Mouse (Mus musculus) stomach, embryonic 15.5 days (tissue): ENCODE results near the gene Mmp24. TPM values are rescaled to one million over a fixed set of nuclear protein-coding genes. Genes with fewer than 3 reads are reported as not detected.

ENCODE experiments used
- ATAC-seq: fragments of 200-750 bp; cut with Nextera tagmentation; 2 replicates; pipeline ENCODE4 v1.8.0; 2017; ENCODE audit warnings: low read depth, moderate number of reproducible peaks, moderate TSS enrichment; ENCODE audit not compliant: insufficient read depth, low FRiP score
- H3K27ac ChIP-seq: fragments of 300-500 bp; sonication (generic); 2 replicates; pipeline ENCODE4 v1.5.1; 2015; ENCODE audit warnings: mild to moderate bottlenecking, inconsistent platforms
- H3K27me3 ChIP-seq: fragments of 300-500 bp; sonication (generic); replicated peaks from 2 replicates; pipeline ENCODE4 v1.6.1; 2015; ENCODE audit warnings: inconsistent platforms
- H3K36me3 ChIP-seq: fragments of 300-500 bp; sonication (generic); 2 replicates; pipeline ENCODE4 v1.6.1; 2015; ENCODE audit warnings: inconsistent platforms
- H3K4me1 ChIP-seq: fragments of 300-500 bp; sonication (generic); 2 replicates; pipeline ENCODE4 v1.6.1; 2015; ENCODE audit warnings: inconsistent platforms
- H3K4me2 ChIP-seq: fragments of 300-500 bp; sonication (generic); 2 replicates; pipeline ENCODE4 v1.6.1; 2015; ENCODE audit warnings: mild to moderate bottlenecking, inconsistent platforms
- H3K4me3 ChIP-seq: fragments of 300-500 bp; sonication (generic); replicated peaks from 2 replicates; pipeline ENCODE4 v1.5.1; 2015; ENCODE audit warnings: inconsistent platforms
- H3K9ac ChIP-seq: fragments of 300-500 bp; sonication (generic); 2 replicates; pipeline ENCODE4 v1.6.1; 2015; ENCODE audit warnings: inconsistent platforms
- H3K9me3 ChIP-seq: fragments of 300-500 bp; sonication (generic); 2 replicates; pipeline ENCODE4 v1.6.1; 2016; ENCODE audit warnings: inconsistent platforms
- WGBS: fragments of 180-500 bp; shearing (Covaris S2); methylation state at CpG from one replicate; pipeline ENCODE4 v1.1.7; 2015; 5-methylcytosine and 5-hydroxymethylcytosine counted together
- polyA plus RNA-seq: library from polyadenylated mRNA; unstranded; fragments of >200 nt; fragmentation: Nextera tagmentation; extraction: Ambion mirVana; gene quantifications from 2 replicates; pipeline ENCODE4 v1.2.1, GENCODE M21; 2015

Mmp24 gene
- polyA plus RNA-seq, 1 experiment from 2014 or later: 0.32 TPM

DNA sequence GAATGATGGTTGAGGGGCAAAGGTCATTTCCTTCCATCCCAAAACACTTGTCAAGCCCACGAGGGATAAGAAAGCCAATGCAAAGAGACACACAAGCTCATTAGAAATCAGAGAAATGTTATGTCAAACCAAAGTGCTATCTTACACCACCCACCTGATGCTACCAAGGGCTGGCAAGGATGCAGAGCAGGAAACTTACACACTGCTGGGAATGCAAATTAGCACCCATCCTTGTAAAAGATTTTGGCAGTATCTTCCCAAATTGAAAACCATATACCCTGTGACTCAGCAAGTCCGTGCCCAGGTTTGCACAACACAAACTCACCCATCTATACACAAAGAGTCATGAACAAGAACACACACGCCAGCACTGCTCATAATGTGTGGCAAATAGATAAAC is 29.7 kb upstream of the Mmp24 start:
- Histone ChIP-seq H3K27me3 (no peaks in the 10 kb centered on the region), H3K4me2 (no peak overlapping the region), H3K4me3 (no peak overlapping the region), H3K36me3 (no peaks in the 10 kb centered on the region), H3K9me3 (no peaks in the 10 kb centered on the region), H3K9ac (no peak overlapping the region), H3K4me1 (peaks cover 11% of the 10 kb centered on the region), H3K27ac (no peak overlapping the region)
- WGBS: 48% methylated on average over 3 of the region's 3 CpGs
- no peak for ATAC-seq

- Histone ChIP-seq H3K27ac (no peak overlapping the region), H3K9me3 (no peaks in the 10 kb centered on the region), H3K27me3 (no peaks in the 10 kb centered on the region), H3K4me2 (no peak overlapping the region), H3K36me3 (no peaks in the 10 kb centered on the region), H3K4me1 (peaks cover 5% of the 10 kb centered on the region), H3K4me3 (no peak overlapping the region), H3K9ac (no peak overlapping the region)
- no peak for ATAC-seq
- 87% methylated on average over 4 of the region's 4 CpGs for WGBS
These were observed 25.7 kb upstream of the Mmp24 start for GRCm38 (mm10) chr2:155749394-155749793.

DNA sequence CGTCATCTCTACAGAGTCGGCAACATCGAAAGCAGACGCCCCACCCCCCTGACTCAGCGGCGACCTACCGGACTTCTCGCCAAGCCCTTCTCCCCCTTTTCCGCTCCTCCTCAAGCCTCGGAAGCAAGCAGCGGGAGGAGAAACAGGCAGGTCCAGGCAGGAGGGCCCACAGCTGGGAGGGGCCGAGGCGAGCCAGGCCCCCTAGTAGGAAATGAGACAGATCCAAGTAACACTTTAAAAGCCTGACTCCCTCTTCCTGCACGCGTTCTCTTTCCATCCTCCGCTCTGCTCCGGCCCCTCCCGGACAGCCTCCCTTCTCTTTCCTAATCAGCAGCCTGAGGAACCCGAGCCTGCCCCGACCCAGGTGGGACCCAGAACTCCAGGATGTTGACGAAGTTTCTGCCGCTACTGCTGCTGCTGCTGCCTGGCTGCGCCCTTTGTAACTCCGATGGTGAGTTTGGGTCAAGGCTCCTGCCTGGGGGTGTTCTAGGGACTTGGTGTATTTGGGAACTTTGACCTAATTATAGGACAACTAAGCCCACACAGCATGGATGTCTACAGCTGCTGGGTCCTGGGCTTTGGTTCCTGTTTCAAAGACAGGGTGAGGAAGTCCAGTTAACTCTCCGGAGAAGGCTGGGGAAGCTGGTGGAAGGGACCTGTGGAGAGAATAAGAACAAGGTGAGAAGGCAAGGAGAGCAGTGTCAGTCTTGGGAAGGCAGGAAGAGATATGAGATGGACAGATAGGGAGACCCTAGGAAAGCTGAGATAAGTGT is 23.9 kb upstream of the Mmp24 start, which contains the start of gene Procr:
Procr (plus strand) TSS at position 104 of the 773 bp plus-strand sequence.
- Histone ChIP-seq H3K27ac (0 out of 2 replicates have a peak within 1 kb of the TSS, but pooled peaks have one; percentile 5), H3K4me2 (peak within 1 kb of the TSS; percentile 59), H3K4me1 (peaks cover 5% of the 10 kb centered on the region), H3K4me3 (peak within 1 kb of the TSS; percentile 38), H3K9ac (peak within 1 kb of the TSS; percentile 4; the same call in 1 of the 2 replicates), H3K9me3 (no peaks in the 10 kb centered on the region), H3K27me3 (no peaks in the 10 kb centered on the region), H3K36me3 (no peaks in the 10 kb centered on the region)
- peak; percentile 65 for ATAC-seq
- 2% methylated on average over 25 of the region's 25 CpGs for WGBS

- no peaks in the 10 kb centered on the region for H3K36me3 ChIP-seq
- H3K4me1 ChIP-seq: peaks cover 5% of the 10 kb centered on the region
- no peaks in the 10 kb centered on the region for H3K9me3 ChIP-seq
- WGBS: 11% methylated on average over 1 of the region's 1 CpGs
- H3K4me3 ChIP-seq: no peak overlapping the region
- no peak overlapping the region for H3K4me2 ChIP-seq
- H3K9ac ChIP-seq: no peak overlapping the region
- no peak for ATAC-seq
- H3K27ac ChIP-seq: no peak overlapping the region
- no peaks in the 10 kb centered on the region for H3K27me3 ChIP-seq
These were observed 19.4 kb upstream of the Mmp24 start for GRCm38 (mm10) chr2:155755746-155756145.

GRCm38 (mm10) chr2:155756855-155757566 is 18.1 kb upstream of the Mmp24 start:
- no peaks in the 10 kb centered on the region for H3K36me3 ChIP-seq
- no peak for ATAC-seq
- H3K4me3 ChIP-seq: no peak overlapping the region
- H3K27ac ChIP-seq: no peak overlapping the region
- no peaks in the 10 kb centered on the region for H3K9me3 ChIP-seq
- H3K9ac ChIP-seq: no peak overlapping the region
- no peaks in the 10 kb centered on the region for H3K4me1 ChIP-seq
- H3K4me2 ChIP-seq: no peak overlapping the region
- H3K27me3 ChIP-seq: no peaks in the 10 kb centered on the region
- 65% methylated on average over 14 of the region's 14 CpGs for WGBS

DNA sequence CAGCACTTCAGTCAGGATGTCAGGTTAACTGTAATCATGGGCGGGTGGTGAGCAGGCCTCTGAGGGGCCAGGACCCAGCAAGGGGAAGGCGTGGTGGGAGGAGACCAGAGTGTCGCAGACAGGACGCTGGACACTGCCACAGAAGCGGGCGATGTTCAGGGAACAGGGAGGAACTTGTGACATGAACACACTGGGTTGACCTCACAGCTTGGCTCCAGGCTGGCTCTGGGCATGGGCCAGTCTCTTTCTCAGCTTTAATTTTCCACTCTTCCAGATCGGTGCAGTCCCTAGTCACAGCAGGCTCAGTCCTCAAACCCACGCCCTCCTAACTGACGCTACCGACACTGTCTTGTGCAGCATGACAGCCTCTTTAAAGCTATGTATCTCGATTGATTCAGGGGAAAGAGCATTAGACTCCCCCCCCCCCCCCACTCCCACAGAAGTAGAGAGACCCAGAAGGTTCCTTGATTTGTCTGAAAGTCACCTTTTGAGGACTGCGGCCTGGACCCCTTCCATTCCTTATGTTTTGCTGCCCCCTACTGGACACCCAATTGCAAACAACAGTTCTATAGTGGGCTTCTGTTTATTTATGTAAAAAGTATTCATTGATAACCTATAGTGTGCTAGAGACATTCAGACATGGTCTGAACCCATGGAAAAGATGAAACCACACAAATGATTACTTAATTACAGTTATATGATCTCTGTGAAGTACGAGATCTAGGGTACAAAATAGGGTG is 10.3 kb upstream of the Mmp24 start:
- Histone ChIP-seq H3K9ac (no peak overlapping the region), H3K4me3 (no peak overlapping the region), H3K4me1 (no peaks in the 10 kb centered on the region), H3K4me2 (no peak overlapping the region), H3K9me3 (no peaks in the 10 kb centered on the region), H3K36me3 (no peaks in the 10 kb centered on the region), H3K27ac (no peak overlapping the region), H3K27me3 (no peaks in the 10 kb centered on the region)
- ATAC-seq: no peak
- WGBS: 46% methylated on average over 13 of the region's 13 CpGs

- Histone ChIP-seq H3K4me3 (no peak overlapping the region), H3K4me2 (no peak overlapping the region), H3K9me3 (no peaks in the 10 kb centered on the region), H3K36me3 (no peaks in the 10 kb centered on the region), H3K4me1 (peaks cover 9% of the 10 kb centered on the region; the same call in 1 of the 2 replicates), H3K9ac (no peak overlapping the region), H3K27ac (no peak overlapping the region), H3K27me3 (peaks cover 36% of the 10 kb centered on the region)
- 64% methylated on average over 4 of the region's 4 CpGs for WGBS
- ATAC-seq: no peak
These were observed 1.5 kb upstream of the Mmp24 start for GRCm38 (mm10) chr2:155773664-155774063.

DNA sequence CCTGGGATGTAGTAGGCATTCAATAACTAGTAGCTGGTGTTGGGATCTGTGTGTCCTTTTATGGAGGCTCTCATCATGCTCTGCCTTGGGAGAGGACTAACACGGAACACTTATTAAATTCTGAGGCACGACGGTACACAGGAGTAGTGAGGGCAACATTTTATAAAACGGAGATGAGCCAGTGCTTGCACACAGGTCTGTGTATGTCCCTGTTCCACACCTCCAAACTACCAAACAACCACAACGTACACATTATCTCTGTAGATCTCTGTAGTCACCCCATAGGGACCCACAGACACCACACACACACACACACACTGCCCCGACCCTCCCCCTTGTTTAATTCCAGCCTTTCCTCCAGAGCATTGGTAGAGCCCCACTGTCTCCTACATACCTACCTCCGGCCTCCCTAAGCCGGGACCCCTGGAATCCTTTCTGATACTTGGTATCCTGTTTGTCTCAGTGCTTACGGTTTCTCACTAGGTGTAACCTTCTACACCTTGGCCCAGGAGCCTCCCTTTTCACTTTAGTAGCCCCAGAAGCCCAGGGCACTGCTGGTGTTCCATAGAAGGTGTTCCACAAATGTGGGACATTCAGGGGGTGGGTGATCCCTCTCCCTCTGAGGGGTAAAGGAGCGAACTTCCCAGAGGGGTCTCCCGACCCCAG is 748 bp upstream of the Mmp24 start:
- H3K4me1 ChIP-seq: peaks cover 9% of the 10 kb centered on the region; the same call in 1 of the 2 replicates
- no peak overlapping the region for H3K27ac ChIP-seq
- peak overlapping the region; percentile 99 for H3K4me2 ChIP-seq
- H3K9ac ChIP-seq: no peak overlapping the region
- no peaks in the 10 kb centered on the region for H3K36me3 ChIP-seq
- ATAC-seq: no peak
- H3K27me3 ChIP-seq: peaks cover 36% of the 10 kb centered on the region
- no peaks in the 10 kb centered on the region for H3K9me3 ChIP-seq
- peak overlapping the region; percentile 48 for H3K4me3 ChIP-seq
- WGBS: 49% methylated on average over 11 of the region's 11 CpGs

DNA sequence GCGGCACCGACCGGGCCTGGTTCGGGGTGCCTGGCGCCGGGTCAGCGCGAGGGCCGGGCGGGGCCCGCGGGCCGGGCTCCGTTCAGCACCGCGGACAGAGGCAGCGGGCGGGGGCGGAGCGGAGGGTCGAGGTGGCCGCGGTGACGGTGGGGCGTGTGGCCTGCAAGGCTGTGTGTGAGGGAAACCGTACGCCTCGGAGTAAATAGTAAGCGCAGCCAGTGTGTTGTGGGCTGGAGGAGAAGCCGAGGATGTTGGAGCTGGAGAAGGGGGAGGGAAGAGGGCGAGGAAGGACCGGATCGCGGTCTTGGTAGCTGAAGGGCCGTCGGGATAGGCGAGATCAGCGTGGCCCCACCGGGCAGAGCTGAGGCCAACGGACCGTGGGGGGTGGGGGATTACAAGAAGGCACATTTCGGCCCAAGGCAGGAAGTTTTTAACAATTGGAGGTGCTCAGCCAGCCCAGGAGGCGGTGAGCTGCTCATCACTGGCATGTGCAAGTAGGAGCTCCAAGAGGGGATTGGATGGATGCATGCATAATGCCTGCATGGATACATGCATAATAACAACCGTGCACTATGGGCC is 632 bp downstream of the Mmp24 start:
- Histone ChIP-seq H3K27ac (no peak overlapping the region), H3K9me3 (no peaks in the 10 kb centered on the region), H3K36me3 (no peaks in the 10 kb centered on the region), H3K4me2 (peak overlapping the region; percentile 99), H3K4me3 (peak overlapping the region; percentile 48), H3K9ac (no peak overlapping the region), H3K4me1 (peaks cover 9% of the 10 kb centered on the region; the same call in 1 of the 2 replicates), H3K27me3 (peaks cover 36% of the 10 kb centered on the region)
- peak; percentile 60 for ATAC-seq
- 2% methylated on average over 42 of the region's 44 CpGs for WGBS

DNA sequence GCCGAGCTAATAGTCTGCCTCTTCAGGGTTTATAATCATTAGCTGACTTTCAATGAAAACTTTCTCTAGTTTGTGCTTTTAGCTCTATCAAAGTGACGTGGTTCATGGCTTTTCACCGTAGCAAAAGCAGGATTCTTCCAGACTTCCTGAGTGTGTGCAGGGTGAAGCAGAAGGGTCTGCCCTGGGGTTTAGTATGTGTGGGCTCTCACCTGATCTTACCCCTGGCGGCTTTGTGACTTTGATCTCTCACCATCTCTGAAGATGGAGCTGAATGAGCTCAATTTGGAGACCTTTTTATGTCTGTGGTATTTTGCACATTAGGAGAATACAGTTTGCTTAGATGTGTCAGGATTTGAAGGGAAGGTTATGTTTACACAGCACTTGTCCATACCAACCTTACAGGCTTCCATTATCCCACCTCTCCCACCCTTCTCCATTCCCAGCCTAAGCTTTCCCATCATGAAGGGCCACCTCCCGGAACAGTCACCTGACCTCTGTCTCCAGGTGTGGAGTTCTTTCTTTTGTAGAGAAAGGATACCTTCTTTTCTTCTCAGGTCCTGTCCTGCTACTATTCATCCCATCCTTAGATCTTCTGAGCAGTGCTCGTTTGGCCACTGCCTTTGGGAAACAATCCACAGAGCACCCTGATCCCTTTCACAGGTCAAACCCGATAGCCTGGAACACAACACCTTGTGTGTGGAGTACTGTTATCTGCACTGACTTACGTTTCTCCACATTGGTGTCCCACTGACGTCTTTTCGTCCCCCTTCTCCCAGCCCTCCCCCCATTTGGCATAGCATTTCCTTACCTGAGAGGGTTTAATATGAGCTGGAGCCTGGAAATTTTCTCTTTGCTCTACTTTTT is 1.9 kb downstream of the Mmp24 start:
- Histone ChIP-seq H3K36me3 (no peaks in the 10 kb centered on the region), H3K27ac (no peak overlapping the region), H3K4me1 (peaks cover 9% of the 10 kb centered on the region; the same call in 1 of the 2 replicates), H3K9me3 (no peaks in the 10 kb centered on the region), H3K4me2 (no peak overlapping the region), H3K9ac (no peak overlapping the region), H3K4me3 (no peak overlapping the region), H3K27me3 (peaks cover 36% of the 10 kb centered on the region)
- WGBS: 54% methylated on average over 10 of the region's 10 CpGs
- ATAC-seq: no peak
